Mouse (Mus musculus) right cerebral cortex, postnatal 36 days (tissue): Measurements from ENCODE around the gene Fut11.
"Not testable (repeated sequence)": the region's sequence is repeated elsewhere in the genome, so short reads cannot be mapped to it uniquely, and the experiment has no call there.

Experiments
- DNase-seq, 2 experiments: peaks; one replicate each; pipeline ENCODE4 v3.0.0; 2022; ENCODE audit warnings: low spot score in 2 of 2, mixed read lengths in 1 of 2

Fut11 gene

GRCm38 (mm10) chr14:20674064-20674833 is 20.5 kb upstream of the Fut11 start, which contains the start of gene Sec24c:
Gene Sec24c, plus strand, starts transcription at chr14:20674308.
- peak; percentile 90 to 93 for DNase-seq

GRCm38 (mm10) chr14:20677906-20678305 is 16.9 kb upstream of the Fut11 start:
- no peak for DNase-seq

GRCm38 (mm10) chr14:20681742-20682141 is 13.0 kb upstream of the Fut11 start:
- DNase-seq: no peak

GRCm38 (mm10) chr14:20682498-20682897 is 12.3 kb upstream of the Fut11 start:
- DNase-seq: no peak

GRCm38 (mm10) chr14:20686576-20686975 is 8.2 kb upstream of the Fut11 start:
- no peak for DNase-seq

- DNase-seq: no peak
These were observed 5.8 kb upstream of the Fut11 start for GRCm38 (mm10) chr14:20689009-20689408.

- DNase-seq: no peak
These were observed 3.0 kb upstream of the Fut11 start for GRCm38 (mm10) chr14:20691772-20692171.

- no peak for DNase-seq
These were observed 1.1 kb upstream of the Fut11 start for GRCm38 (mm10) chr14:20693589-20694101.

GRCm38 (mm10) chr14:20694185-20694883 is 434 bp upstream of the Fut11 start:
- DNase-seq: no peak

GRCm38 (mm10) chr14:20695761-20696520 is 1.2 kb downstream of the Fut11 start:
- no peak for DNase-seq

GRCm38 (mm10) chr14:20696986-20697385 is 2.2 kb downstream of the Fut11 start:
- DNase-seq: peak; percentile 48 to 68

- no peak for DNase-seq
These were observed 3.7 kb downstream of the Fut11 start for GRCm38 (mm10) chr14:20698515-20698914.

- no peak for DNase-seq
These were observed 5.6 kb downstream of the Fut11 start for GRCm38 (mm10) chr14:20700362-20700761.

GRCm38 (mm10) chr14:20701554-20701953 is 6.8 kb downstream of the Fut11 start:
- DNase-seq: no peak

GRCm38 (mm10) chr14:20702096-20702740 is 7.5 kb downstream of the Fut11 start:
- no peak for DNase-seq

- DNase-seq: peak; percentile 84 to 85
These were observed 8.1 kb downstream of the Fut11 start, which contains the start of gene Chchd1 for GRCm38 (mm10) chr14:20702741-20703381. Gene Chchd1, plus strand, starts transcription at chr14:20703006.

- not testable (repeated sequence) for DNase-seq
These were observed 8.7 kb downstream of the Fut11 start for GRCm38 (mm10) chr14:20703461-20703860.

GRCm38 (mm10) chr14:20707201-20708190 is 12.7 kb downstream of the Fut11 start, which contains the start of gene Zswim8:
Gene Zswim8, plus strand, starts transcription at chr14:20707552.
- peak; percentile 87 to 88 for DNase-seq

- DNase-seq: no peak
These were observed 13.5 kb downstream of the Fut11 start for GRCm38 (mm10) chr14:20708239-20708638.

- DNase-seq: no peak
These were observed 19.1 kb downstream of the Fut11 start for GRCm38 (mm10) chr14:20713832-20714231.
